Mouse (Mus musculus) G1E (cell line): Measurements from ENCODE around the gene Grk3. TPM values are rescaled to one million over a fixed set of nuclear protein-coding genes. Genes with fewer than 3 reads are reported as not detected.

ENCODE experiments used
- ATAC-seq: 2 replicates; pipeline ENCODE4 v1.8.0; 2016; ENCODE audit warnings: mild to moderate bottlenecking; ENCODE audit not compliant: insufficient number of reproducible peaks, poor library complexity, low FRiP score, severe bottlenecking; ENCODE audit errors: extremely low read depth
- DNase-seq: peaks from one replicate; pipeline ENCODE4 v3.0.0; 2012; ENCODE audit warnings: low spot score
- H3K27me3 ChIP-seq: 2 replicates; pipeline ENCODE4 v1.6.1; 2012; ENCODE audit warnings: mild to moderate bottlenecking, low read length, inconsistent platforms; ENCODE audit not compliant: insufficient read depth
- H3K36me3 ChIP-seq: replicated peaks from 2 replicates; pipeline ENCODE3; 2012; ENCODE audit warnings: mild to moderate bottlenecking, inconsistent platforms
- H3K4me1 ChIP-seq: 2 replicates; pipeline ENCODE4 v1.6.1; 2012; ENCODE audit warnings: low read depth, low read length, inconsistent platforms, mixed read lengths; ENCODE audit not compliant: insufficient read depth
- H3K4me3 ChIP-seq: 2 replicates; pipeline ENCODE4 v1.5.1; 2012; ENCODE audit warnings: low read depth, mild to moderate bottlenecking, inconsistent platforms, low read length, moderate library complexity, mixed read lengths
- H3K9me3 ChIP-seq: replicated peaks from 2 replicates; pipeline ENCODE4 v1.6.1; 2012; ENCODE audit warnings: inconsistent platforms
- CTCF ChIP-seq: IDR thresholded peaks from 2 replicates; pipeline ENCODE4 v1.5.1; 2012; ENCODE audit warnings: low read depth, low read length, inconsistent platforms, mixed read lengths
- GATA1 ChIP-seq: IDR thresholded peaks from 2 replicates; pipeline ENCODE4 v1.6.1; 2012; ENCODE audit warnings: borderline replicate concordance, low read length, inconsistent platforms, mixed read lengths
- GATA2 ChIP-seq: IDR thresholded peaks from 2 replicates; pipeline ENCODE4 v1.6.1; 2012; ENCODE audit warnings: low read depth, low read length, inconsistent platforms, borderline replicate concordance
- POLR2AphosphoS5 ChIP-seq: IDR thresholded peaks from 2 replicates; pipeline ENCODE4 v1.6.1; 2012; ENCODE audit warnings: low read depth, low read length, inconsistent platforms; ENCODE audit not compliant: insufficient replicate concordance
- TAL1 ChIP-seq: conservative IDR thresholded peaks from 2 replicates; pipeline ENCODE4 v1.6.1; 2012; ENCODE audit warnings: low read depth, low read length, inconsistent platforms, mixed read lengths
- polyA plus RNA-seq: library from polyadenylated mRNA; stranded (reverse); fragments of >175 nt; gene quantifications from 2 replicates; pipeline ENCODE4 v1.2.3, GENCODE M21; 2012
- total RNA-seq, 2 experiments: library from RNA; stranded (forward) in 1 of 2; stranded (reverse) in 1 of 2; fragments of 200-1000 nt in 1 of 2; fragments of >200 nt in 1 of 2; fragmentation: Nextera tagmentation in 1 of 2; gene quantifications; 2 replicates each; pipeline ENCODE4 v1.2.3; 2014 to 2017

Gene Grk3
- total and polyA plus RNA-seq, 3 experiments, result 0.11 TPM; not detected in 2

- Histone ChIP-seq H3K36me3 (no peaks in the 10 kb centered on the region), H3K4me1 (no peaks in the 10 kb centered on the region), H3K9me3 (peaks cover 95% of the 10 kb centered on the region), H3K27me3 (no peaks in the 10 kb centered on the region), H3K4me3 (no peak overlapping the region)
- DNase-seq (no peak), ATAC-seq (no peak)
- no peak for TF ChIP-seq GATA2
- TF ChIP-seq GATA1, result no peak
- no peak for TF ChIP-seq CTCF
- no peak for TF ChIP-seq TAL1
- TF ChIP-seq POLR2AphosphoS5, result no peak
Observed at GRCm38 (mm10) chr5:112893462-112894060, 122.0 kb downstream of the Grk3 start.

DNA sequence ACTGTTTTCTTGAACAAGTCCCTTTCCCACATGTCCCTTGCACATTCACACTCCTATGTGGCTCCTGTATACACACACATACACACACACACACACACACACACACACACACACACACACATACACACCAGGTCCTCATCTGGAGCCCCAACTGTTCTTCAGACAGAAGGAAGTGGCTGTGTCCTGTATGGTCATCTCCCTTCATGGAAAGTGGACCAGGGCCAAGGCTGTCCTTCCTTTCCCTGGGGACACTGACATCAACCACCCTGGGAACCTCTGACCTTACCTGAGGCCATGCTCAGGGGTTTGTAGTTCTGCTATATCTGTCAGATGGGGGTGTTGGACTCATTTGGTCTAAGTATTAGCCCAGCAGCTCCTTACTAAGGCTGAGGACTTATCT is 123.2 kb downstream of the Grk3 start:
- H3K27me3 ChIP-seq, result no peaks in the 10 kb centered on the region
- TF ChIP-seq TAL1 (no peak), GATA1 (no peak), GATA2 (no peak), POLR2AphosphoS5 (no peak), CTCF (no peak)

DNA sequence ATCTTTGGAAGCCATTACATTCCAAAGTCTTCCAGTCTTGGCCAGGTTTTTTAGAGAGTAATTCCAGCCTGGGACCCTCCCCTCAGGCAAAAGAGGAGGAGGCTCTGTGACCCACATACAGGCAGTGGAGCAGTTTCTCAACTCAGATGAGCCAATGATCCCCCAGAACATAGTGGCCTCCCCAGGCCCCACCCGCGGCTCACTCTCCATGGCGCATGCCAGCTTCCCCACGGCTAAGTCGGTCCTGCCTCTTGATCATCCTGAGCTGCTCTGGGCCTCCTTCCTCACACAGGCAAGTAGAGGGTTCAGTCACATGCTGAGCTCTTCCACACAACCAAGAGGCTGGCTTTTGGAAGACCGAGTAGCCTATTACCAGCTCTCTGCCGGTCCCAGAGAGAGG is 126.9 kb downstream of the Grk3 start:
- DNase-seq (no peak), ATAC-seq (no peak)
- Histone ChIP-seq H3K4me1 (no peaks in the 10 kb centered on the region), H3K36me3 (no peaks in the 10 kb centered on the region), H3K27me3 (no peaks in the 10 kb centered on the region), H3K4me3 (no peak overlapping the region), H3K9me3 (peaks cover 91% of the 10 kb centered on the region)
- TF ChIP-seq GATA2, result no peak
- TF ChIP-seq POLR2AphosphoS5, result no peak
- TF ChIP-seq GATA1, result no peak
- TF ChIP-seq TAL1, result no peak
- no peak for TF ChIP-seq CTCF

More for the DNA sequence above, 123.2 kb downstream of the Grk3 start:
- H3K4me1 ChIP-seq, result no peaks in the 10 kb centered on the region
- ATAC-seq, result no peak
- no peaks in the 10 kb centered on the region for H3K36me3 ChIP-seq
- no peak overlapping the region for H3K4me3 ChIP-seq
- peaks cover 97% of the 10 kb centered on the region for H3K9me3 ChIP-seq
- DNase-seq, result no peak

GRCm38 (mm10) chr5:112886687-112887491 is 128.7 kb downstream of the Grk3 start:
- Histone ChIP-seq H3K4me3 (peak overlapping the region; percentile 19; the same call in 1 of the 2 replicates), H3K9me3 (peaks cover 81% of the 10 kb centered on the region), H3K27me3 (no peaks in the 10 kb centered on the region), H3K4me1 (no peaks in the 10 kb centered on the region), H3K36me3 (no peaks in the 10 kb centered on the region)
- TF ChIP-seq CTCF (no peak), TAL1 (no peak), GATA1 (no peak), POLR2AphosphoS5 (no peak), GATA2 (no peak)
- ATAC-seq, result no peak
- no peak for DNase-seq

DNA sequence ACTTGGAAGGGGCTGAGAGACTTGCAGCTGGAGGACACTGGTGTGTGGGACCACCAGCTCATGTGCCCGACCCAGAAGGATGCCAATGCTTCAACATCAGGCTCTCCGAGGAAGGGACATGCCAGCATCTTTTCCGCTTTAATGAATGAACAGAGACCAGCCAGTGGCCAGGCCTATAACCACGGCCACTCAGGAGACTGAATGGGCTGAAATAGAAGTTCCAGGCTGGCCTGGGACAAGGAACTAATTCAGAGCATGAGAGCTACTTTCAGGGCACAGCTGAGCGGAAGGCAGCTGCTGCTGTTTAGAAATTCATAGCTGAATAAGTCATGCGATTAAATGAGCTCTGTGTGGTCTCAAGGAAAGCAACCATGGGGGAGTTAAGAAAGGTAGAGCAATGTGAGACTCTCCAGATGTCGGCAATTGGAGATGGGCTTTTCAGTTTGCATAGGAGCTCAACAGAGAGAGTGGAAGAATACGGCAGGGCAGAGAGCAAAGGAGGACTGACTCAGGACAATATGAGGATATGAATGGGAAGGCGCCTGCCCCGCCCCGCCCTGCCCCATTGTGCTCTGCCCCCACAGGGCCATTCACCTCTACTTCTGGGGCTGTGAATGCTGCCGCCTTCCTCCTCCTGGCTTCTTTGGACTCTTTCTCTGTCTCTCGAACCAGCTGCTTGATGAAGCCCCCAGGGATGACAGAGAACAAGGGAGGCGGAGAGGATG is 138.0 kb downstream of the Grk3 start:
- Histone ChIP-seq H3K4me1 (no peaks in the 10 kb centered on the region), H3K9me3 (peaks cover 94% of the 10 kb centered on the region), H3K36me3 (no peaks in the 10 kb centered on the region), H3K27me3 (no peaks in the 10 kb centered on the region), H3K4me3 (no peak overlapping the region)
- no peak for ATAC-seq
- TF ChIP-seq CTCF, result no peak
- TF ChIP-seq GATA2, result no peak
- TF ChIP-seq TAL1, result no peak
- TF ChIP-seq GATA1, result no peak
- TF ChIP-seq POLR2AphosphoS5, result no peak
- no peak for DNase-seq
